Mouse (Mus musculus) bone marrow, adult 2 months (tissue): ENCODE measurements around the gene Sp1.

ENCODE experiments used
- CTCF ChIP-seq: fragments of 200-500 bp; IDR thresholded peaks from 2 replicates; pipeline ENCODE4 v1.5.1; 2011; ENCODE audit warnings: low read length, control low read depth; ENCODE audit not compliant: control insufficient read depth, insufficient read depth
- POLR2A ChIP-seq: fragments of 200-500 bp; IDR thresholded peaks from 2 replicates; pipeline ENCODE4 v1.6.1; 2011; ENCODE audit warnings: low read depth, mild to moderate bottlenecking, control low read depth, low read length, borderline replicate concordance; ENCODE audit not compliant: control insufficient read depth

- TF ChIP-seq POLR2A (no peak), CTCF (no peak)
Measured at GRCm38 (mm10) chr15:102369972-102370371, 36.0 kb upstream of the Sp1 start.
